Mouse (Mus musculus) heart, adult 18-20 months (tissue): ENCODE measurements around the gene Vipr2. TPM values are rescaled to one million over a fixed set of nuclear protein-coding genes. Genes with fewer than 3 reads are reported as not detected.
A peak's percentile ranks its signal among the peaks of the same experiment; 100 is the strongest.

Experiments used
- DNase-seq, 2 experiments: peaks; one replicate each; pipeline ENCODE4 v3.0.0; 2021 to 2022; ENCODE audit warnings: mixed read lengths in 1 of 2
- long read RNA-seq, 2 experiments: library from polyadenylated mRNA; stranded (forward); transcript quantifications; one replicate each; pipeline ENCODE4 v2.0.0; 2021
- total RNA-seq, 2 experiments: library from RNA; stranded (reverse); gene quantifications; 2 replicates each; pipeline ENCODE4 v1.2.3; 2021

Vipr2 gene
- total RNA-seq, result 1 to 10 TPM in 1 of 2 experiments, under 1 TPM in 1; 0.92 to 1.3 TPM
- long read RNA-seq, experiment 1, partial matches to known transcripts, result 0 of 1 reads
- long read RNA-seq, experiment 1, other reads (novel, unspliced or antisense), result 1 of 1 reads
- long read RNA-seq, experiment 2, partial matches to known transcripts, result 1 of 2 reads
- long read RNA-seq, experiment 2, other reads (novel, unspliced or antisense), result 0 of 2 reads

GRCm38 (mm10) chr12:116077074-116077854 is at the start of gene Vipr2:
Gene Vipr2 (plus strand): TSS chr12:116077726.
- peak; percentile 69 to 71 for DNase-seq

GRCm38 (mm10) chr12:116028095-116028494 is 49.4 kb upstream of the Vipr2 start:
- DNase-seq, result peak in 1 of 2 experiments; percentile 29

- DNase-seq, result peak; percentile 54 to 61
Measured at GRCm38 (mm10) chr12:116035346-116035745, 42.2 kb upstream of the Vipr2 start.

GRCm38 (mm10) chr12:116044785-116045184 is 32.7 kb upstream of the Vipr2 start:
- DNase-seq, result no peak

- peak; percentile 99 to 100 for DNase-seq
Measured at GRCm38 (mm10) chr12:116047440-116048377, 29.8 kb upstream of the Vipr2 start, which contains the start of gene Zfp386. Gene Zfp386 (plus strand): TSS chr12:116047724.

GRCm38 (mm10) chr12:116048766-116049165 is 28.8 kb upstream of the Vipr2 start:
- peak in 1 of 2 experiments; percentile 13 for DNase-seq

- DNase-seq, result no peak
Measured at GRCm38 (mm10) chr12:116049236-116049635, 28.3 kb upstream of the Vipr2 start.

- DNase-seq, result peak; percentile 21 to 32
Measured at GRCm38 (mm10) chr12:116049701-116050100, 27.8 kb upstream of the Vipr2 start.

GRCm38 (mm10) chr12:116054342-116054741 is 23.2 kb upstream of the Vipr2 start:
- DNase-seq, result peak; percentile 13 to 33

- no peak for DNase-seq
Measured at GRCm38 (mm10) chr12:116056112-116056511, 21.4 kb upstream of the Vipr2 start.

GRCm38 (mm10) chr12:116061561-116062193 is 15.8 kb upstream of the Vipr2 start:
- no peak for DNase-seq

- DNase-seq, result peak in 1 of 2 experiments; percentile 30
Measured at GRCm38 (mm10) chr12:116062194-116062583, 15.3 kb upstream of the Vipr2 start.

GRCm38 (mm10) chr12:116063020-116063419 is 14.5 kb upstream of the Vipr2 start:
- no peak for DNase-seq

GRCm38 (mm10) chr12:116071023-116071422 is 6.5 kb upstream of the Vipr2 start:
- DNase-seq, result peak; percentile 22 to 47

GRCm38 (mm10) chr12:116077855-116078366 is 385 bp downstream of the Vipr2 start:
- DNase-seq, result no peak

GRCm38 (mm10) chr12:116083125-116083524 is 5.6 kb downstream of the Vipr2 start:
- DNase-seq, result no peak

- DNase-seq, result no peak
Measured at GRCm38 (mm10) chr12:116084294-116084693, 6.8 kb downstream of the Vipr2 start.

GRCm38 (mm10) chr12:116086951-116087600 is 9.6 kb downstream of the Vipr2 start:
- DNase-seq, result no peak

- no peak for DNase-seq
Measured at GRCm38 (mm10) chr12:116089836-116090235, 12.3 kb downstream of the Vipr2 start.

- no peak for DNase-seq
Measured at GRCm38 (mm10) chr12:116094765-116095555, 17.4 kb downstream of the Vipr2 start.
